Mouse (Mus musculus): ENCODE measurements around the gene Ndufaf1.

- TF ChIP-seq CTCF (IDR thresholded peaks at IDR 0.05; ENCODE audit: low read depth, low read length) (no peak), POLR2A (IDR thresholded peaks at IDR 0.05; ENCODE audit: borderline replicate concordance, low read depth, low read length) (no peak)
These were observed 13.2 kb upstream of the Ndufaf1 start for GRCm38 (mm10) chr2:119675831-119676230.

All from bone marrow macrophage, adult 2 months (primary cell).